Mouse (Mus musculus): ENCODE data around the gene Gm49353. TPM values are rescaled to one million over a fixed set of nuclear protein-coding genes. Genes with fewer than 3 reads are reported as not detected.

Gm49353 gene
- 10 to 100 TPM; 28.0 to 29.8 TPM for total RNA-seq (2021)
- long read RNA-seq, experiment 1, partial matches to known transcripts, result 0 of 5 reads
- long read RNA-seq, experiment 1, other reads (novel, unspliced or antisense), result 5 of 5 reads
- long read RNA-seq, experiment 2, partial matches to known transcripts, result 0 of 2 reads
- long read RNA-seq, experiment 2, other reads (novel, unspliced or antisense), result 2 of 2 reads

DNA sequence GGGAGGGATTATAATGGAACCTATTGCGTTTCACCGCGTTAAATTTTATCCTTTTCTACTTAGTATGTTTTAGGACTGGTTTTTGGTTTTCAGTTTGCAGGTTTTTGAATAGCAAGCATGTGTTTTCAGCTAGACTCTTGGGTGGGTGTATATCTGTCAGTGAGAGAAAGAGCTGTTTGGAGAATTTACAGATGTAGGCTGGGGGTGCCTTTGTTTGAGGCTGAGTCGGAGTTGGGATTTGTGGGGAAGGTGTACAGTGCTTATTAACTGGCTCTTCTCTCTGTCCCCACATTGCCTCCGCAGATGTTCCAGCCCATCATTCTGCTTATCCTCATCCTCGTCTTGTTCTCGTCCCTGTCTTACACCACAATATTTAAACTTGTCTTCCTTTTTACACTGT lies at the start of gene Gm49353:
Gene Gm49353 (plus strand): TSS at position 313 of the 400 bp plus-strand sequence.
- no peak for DNase-seq (ENCODE audit: low spot score in 2 of 2)
- TF ChIP-seq CTCF (conservative IDR thresholded peaks at IDR 0.05), result no peak
- Histone ChIP-seq H3K4me3 (no peak within 1 kb of the TSS), H3K27ac (peak within 1 kb of the TSS; percentile 63)

DNA sequence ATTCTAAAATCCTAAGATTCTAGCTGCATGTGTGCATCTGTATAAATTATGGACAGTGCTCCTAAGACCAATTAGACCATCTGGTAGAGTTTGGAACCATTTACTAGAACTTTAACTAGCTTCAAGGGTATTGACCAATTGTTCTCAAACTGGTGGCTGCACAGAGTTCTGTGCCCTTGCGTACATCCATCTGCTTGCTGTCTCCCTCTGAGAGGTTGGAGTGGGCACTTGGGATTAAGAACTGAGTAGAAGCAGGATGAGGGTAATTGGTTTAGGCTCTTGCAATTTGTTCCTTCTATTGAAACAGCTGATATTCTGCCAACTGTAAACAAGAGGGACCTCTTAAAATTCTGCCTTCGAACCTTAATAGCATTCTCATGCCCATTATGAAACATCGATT lies 43.5 kb upstream of the Gm49353 start:
- Histone ChIP-seq H3K27ac (peak overlapping the region; percentile 53), H3K4me3 (no peak overlapping the region)
- TF ChIP-seq CTCF (conservative IDR thresholded peaks at IDR 0.05), result no peak
- DNase-seq (ENCODE audit: low spot score in 2 of 2), result no peak

DNA sequence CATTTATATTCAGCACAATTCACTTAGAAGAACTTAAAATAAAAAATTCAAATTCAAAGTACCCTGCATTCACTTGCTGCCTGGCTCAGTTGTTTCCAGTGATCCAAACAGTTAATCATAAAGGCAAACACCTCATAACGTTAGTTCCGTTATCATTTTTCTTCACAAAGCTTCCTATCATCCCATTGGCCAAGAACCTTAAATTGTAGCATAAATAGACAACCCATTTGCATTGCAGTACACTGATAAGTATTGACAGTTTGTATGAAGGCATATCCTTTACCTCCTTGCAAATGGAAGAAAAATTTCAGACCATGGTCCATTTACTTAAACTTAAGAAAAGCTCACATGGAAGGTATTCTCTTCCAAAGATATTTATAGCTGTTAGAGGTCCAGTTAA lies 37.1 kb upstream of the Gm49353 start:
- H3K4me3 ChIP-seq, result no peak overlapping the region
- DNase-seq (ENCODE audit: low spot score in 2 of 2), result no peak
- no peak overlapping the region for H3K27ac ChIP-seq
- no peak for TF ChIP-seq CTCF (conservative IDR thresholded peaks at IDR 0.05)

DNA sequence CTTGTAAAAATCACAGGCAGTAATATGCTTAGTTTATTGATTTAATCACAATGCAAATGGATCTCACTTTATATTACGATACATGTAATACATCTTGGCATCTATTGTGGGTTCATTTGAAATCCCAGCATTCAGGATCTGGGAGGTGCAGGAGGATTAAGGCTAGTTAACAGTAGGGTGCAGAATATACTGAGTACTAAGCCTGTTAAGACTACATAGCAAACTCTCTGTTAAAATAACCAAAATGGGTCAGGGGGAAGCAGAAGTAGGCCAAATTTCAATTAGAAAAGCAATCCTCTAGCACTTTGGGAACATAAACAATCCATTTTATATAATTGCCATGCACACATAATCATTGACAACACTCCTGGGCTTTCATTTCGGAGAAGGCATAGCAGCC lies 25.0 kb upstream of the Gm49353 start:
- H3K27ac ChIP-seq, result peak overlapping the region; percentile 24; the same call in 1 of the 2 replicates
- H3K4me3 ChIP-seq, result no peak overlapping the region
- no peak for TF ChIP-seq CTCF (conservative IDR thresholded peaks at IDR 0.05)
- DNase-seq (ENCODE audit: low spot score in 2 of 2), result no peak

DNA sequence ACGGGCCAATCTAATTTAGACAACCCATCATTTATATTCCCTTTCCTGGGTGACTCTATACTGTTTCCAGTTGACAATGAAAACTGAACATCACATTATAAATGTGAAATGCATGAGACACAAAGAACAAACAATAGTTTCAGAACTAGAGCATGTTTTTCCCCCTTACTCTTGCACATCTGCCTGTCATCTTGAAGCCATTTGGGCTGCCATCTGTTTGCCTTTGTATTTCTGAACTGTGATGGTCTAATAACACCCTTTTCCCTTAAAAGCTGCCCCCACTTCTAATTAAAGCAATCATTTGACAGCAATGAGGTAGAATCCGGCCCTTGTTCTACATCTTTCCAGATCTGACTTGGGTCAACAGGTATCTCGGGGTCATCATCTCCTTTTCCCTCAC lies 23.1 kb upstream of the Gm49353 start:
- Histone ChIP-seq H3K27ac (peak overlapping the region; percentile 72), H3K4me3 (no peak overlapping the region)
- TF ChIP-seq CTCF (conservative IDR thresholded peaks at IDR 0.05), result no peak
- DNase-seq (ENCODE audit: low spot score in 2 of 2), result peak in 1 of 2 experiments; percentile 43

DNA sequence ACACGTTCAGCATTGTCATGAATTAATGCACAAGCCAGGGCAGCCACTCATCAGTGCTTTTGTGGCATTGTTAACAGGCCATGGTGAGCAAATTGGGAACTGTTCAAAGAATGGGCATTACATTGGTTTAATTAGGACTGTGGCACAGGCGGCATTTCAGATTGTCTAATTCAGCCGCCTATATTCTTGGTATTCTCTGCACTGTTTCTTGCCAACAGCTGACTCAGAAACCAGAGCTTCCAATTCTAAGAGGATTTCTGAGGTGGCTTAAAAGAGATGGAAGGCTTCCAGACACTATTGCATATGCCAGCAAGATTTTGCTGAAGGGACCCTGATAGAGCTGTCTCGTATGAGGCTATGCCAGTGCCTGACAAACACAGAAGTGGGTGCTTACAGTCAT lies 21.9 kb upstream of the Gm49353 start:
- H3K4me3 ChIP-seq, result no peak overlapping the region
- no peak for TF ChIP-seq CTCF (conservative IDR thresholded peaks at IDR 0.05)
- peak in 1 of 2 experiments; percentile 31 for DNase-seq (ENCODE audit: low spot score in 2 of 2)
- H3K27ac ChIP-seq, result peak overlapping the region; percentile 72

DNA sequence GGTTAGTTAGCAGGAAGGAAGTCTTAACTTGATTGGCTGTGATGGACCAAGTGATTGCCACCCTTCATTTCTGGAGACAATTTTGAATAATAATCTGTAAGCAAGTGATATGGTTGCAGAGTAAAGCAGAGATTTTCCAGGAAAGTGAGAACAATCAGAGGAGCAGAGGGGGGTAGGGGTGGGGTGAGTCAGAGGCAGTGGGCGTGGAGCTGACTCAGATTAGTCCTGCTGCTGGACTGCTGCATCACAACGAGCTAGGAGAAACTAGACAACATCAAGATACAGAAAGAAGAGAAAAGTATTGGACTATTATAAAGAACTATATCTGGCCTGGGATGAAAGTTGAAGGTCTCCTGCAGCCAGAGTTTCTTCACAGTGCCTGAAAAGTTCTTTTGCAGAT lies 20.8 kb upstream of the Gm49353 start:
- Histone ChIP-seq H3K27ac (peak overlapping the region; percentile 72; the same call in 1 of the 2 replicates), H3K4me3 (no peak overlapping the region)
- peak; percentile 50 to 62 for DNase-seq (ENCODE audit: low spot score in 2 of 2)
- no peak for TF ChIP-seq CTCF (conservative IDR thresholded peaks at IDR 0.05)

DNA sequence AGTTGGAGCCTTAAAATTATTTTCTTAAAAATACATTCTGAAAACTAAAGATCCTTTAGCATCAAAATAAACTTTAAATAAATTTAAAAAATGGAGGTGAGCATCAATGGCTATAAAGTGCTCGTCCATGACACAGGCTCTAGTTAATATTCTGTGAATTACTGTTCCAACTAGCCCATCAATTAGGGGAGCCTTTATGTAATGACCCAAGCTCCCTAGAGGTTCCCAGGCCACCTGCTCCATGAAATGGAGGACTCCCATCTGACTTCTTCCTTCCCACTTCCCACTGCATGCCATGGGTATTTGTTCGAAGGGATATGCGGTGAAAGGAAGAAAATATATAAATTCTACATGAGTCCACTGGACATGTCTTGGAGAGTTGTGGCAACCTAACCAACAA lies 18.5 kb upstream of the Gm49353 start:
- Histone ChIP-seq H3K4me3 (no peak overlapping the region), H3K27ac (peak overlapping the region; percentile 46; the same call in 1 of the 2 replicates)
- TF ChIP-seq CTCF (conservative IDR thresholded peaks at IDR 0.05), result no peak
- no peak for DNase-seq (ENCODE audit: low spot score in 2 of 2)

DNA sequence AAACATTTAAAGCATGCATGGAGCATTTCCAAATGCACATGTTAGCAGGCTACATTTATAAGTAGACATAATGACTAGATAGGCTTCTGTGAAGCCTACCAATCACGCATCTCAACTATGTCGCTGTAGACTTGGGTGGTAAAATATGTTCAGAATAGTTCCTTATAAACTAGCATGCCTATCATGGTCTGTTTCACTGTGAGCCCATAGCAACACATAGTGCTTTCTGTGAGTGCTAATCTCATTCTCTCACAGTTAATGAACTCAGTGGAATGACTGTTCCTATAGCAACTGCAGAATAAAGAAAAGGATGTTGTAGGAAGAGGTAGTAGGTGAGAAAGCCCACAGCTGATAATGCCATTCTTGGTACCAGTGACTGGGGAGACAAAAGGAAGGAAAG lies 17.7 kb upstream of the Gm49353 start:
- no peak overlapping the region for H3K4me3 ChIP-seq
- peak overlapping the region; percentile 49 for H3K27ac ChIP-seq
- TF ChIP-seq CTCF (conservative IDR thresholded peaks at IDR 0.05), result no peak
- no peak for DNase-seq (ENCODE audit: low spot score in 2 of 2)

DNA sequence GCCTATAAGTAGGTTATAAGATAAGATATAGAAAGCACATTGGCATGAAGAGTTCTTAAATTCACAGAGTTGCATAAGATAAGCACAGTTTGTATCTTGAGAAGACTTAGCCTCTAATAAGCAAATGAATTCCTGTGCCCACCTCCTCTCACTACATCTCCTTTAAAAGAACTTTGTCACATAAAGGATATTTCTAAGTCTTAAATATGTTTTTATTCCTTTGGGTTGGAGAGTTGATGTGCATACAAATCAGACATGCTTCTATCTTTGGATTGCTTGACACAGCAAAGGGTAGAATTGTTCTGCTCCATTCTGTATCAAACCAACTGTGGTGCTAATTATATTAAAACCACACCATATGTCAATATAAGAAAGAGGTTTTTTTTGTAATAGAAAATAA lies 5.0 kb upstream of the Gm49353 start:
- peak overlapping the region; percentile 67; the same call in 1 of the 2 replicates for H3K27ac ChIP-seq
- H3K4me3 ChIP-seq, result no peak overlapping the region
- TF ChIP-seq CTCF (conservative IDR thresholded peaks at IDR 0.05), result no peak
- no peak for DNase-seq (ENCODE audit: low spot score in 2 of 2)

DNA sequence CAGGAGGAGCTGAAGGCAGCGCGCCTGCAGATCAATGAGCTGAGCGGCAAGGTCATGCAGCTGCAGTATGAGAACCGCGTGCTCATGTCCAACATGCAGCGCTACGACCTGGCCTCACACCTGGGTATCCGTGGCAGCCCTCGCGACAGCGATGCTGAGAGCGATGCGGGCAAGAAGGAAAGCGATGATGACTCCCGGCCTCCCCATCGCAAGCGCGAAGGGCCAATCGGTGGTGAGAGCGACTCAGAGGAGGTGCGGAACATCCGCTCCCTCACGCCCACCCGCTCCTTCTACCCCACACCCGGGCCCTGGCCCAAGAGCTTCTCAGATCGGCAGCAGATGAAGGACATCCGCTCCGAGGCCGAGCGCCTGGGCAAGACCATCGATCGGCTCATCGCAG lies 1.9 kb upstream of the Gm49353 start:
- no peak overlapping the region for H3K27ac ChIP-seq
- no peak for TF ChIP-seq CTCF (conservative IDR thresholded peaks at IDR 0.05)
- H3K4me3 ChIP-seq, result no peak overlapping the region
- DNase-seq (ENCODE audit: low spot score in 2 of 2), result no peak

DNA sequence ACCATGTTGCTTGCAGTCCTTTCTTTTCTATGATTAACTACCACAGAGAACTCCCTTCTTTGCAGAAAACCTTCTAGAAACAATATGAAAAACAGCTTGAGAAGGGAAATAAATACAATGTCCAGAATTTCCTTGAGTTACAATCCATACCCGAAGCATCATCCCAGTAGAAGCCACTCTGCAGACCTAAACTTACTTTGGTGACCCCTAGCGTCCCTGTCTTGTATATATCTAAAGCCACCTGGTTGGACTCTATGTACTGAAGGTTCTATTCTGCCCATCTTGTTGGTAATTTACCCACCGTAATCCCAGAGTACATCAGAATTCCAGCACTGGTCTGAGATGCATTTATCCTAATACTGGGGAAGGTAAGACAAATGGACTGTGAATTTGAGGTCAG lies 1.1 kb downstream of the Gm49353 start:
- 0 out of 2 replicates have a peak, but pooled peaks have one; percentile 10 for TF ChIP-seq CTCF (conservative IDR thresholded peaks at IDR 0.05)
- no peak overlapping the region for H3K4me3 ChIP-seq
- no peak overlapping the region for H3K27ac ChIP-seq
- no peak for DNase-seq (ENCODE audit: low spot score in 2 of 2)

DNA sequence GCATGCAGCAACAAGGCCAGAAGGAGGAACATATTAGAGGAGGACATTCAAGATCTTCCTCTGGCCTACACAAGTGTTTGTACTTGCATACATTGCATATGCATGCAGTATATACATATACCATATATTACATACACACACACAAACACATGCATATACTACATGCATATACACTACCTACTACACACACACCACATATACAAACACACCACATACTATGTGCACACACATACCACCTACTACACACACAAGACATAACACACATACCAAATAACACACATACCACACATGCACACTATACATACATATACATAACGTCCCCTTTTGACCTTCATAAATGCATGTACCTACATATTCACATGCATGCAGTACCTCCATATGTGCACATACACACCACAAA lies 1.9 kb downstream of the Gm49353 start:
- DNase-seq (ENCODE audit: low spot score in 2 of 2), result no peak

DNA sequence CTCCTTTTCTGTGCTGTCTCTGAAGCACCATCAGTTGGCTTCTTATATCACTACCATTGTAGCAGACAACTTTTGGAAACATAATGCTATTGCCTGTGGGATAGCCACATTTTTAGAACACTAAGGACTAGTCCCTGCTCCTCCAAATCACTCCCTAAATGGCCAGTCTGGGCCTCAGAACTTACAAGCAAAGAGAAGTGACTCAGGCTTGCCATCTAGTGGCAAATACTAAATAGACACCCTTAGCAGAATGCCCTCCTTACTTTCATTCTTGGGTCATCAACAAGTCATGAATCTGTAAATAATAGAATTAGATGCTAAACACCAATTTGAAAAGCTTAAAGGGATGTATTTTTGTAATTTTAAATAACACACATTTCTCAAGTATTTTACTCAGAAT lies 8.0 kb downstream of the Gm49353 start:
- DNase-seq (ENCODE audit: low spot score in 2 of 2), result peak in 1 of 2 experiments; percentile 46
- no peak overlapping the region for H3K4me3 ChIP-seq
- no peak overlapping the region for H3K27ac ChIP-seq
- TF ChIP-seq CTCF (conservative IDR thresholded peaks at IDR 0.05), result peak; percentile 96

More for the DNA sequence above, 1.9 kb downstream of the Gm49353 start:
- Histone ChIP-seq H3K27ac (no peak overlapping the region), H3K4me3 (no peak overlapping the region)
- no peak for TF ChIP-seq CTCF (conservative IDR thresholded peaks at IDR 0.05)
